Mouse (Mus musculus) midbrain, embryonic 16.5 days (tissue): ENCODE results near the gene Col4a3. TPM values are rescaled to one million over a fixed set of nuclear protein-coding genes. Genes with fewer than 3 reads are reported as not detected.

Source experiments
- ATAC-seq: fragments of 200-750 bp; cut with Nextera tagmentation; 2 replicates; pipeline ENCODE4 v1.8.0; 2017; ENCODE audit warnings: moderate TSS enrichment
- H3K27ac ChIP-seq: fragments of 300-500 bp; sonication (generic); 2 replicates; pipeline ENCODE4 v1.5.1; 2014; ENCODE audit warnings: mild to moderate bottlenecking, low read length, mixed read lengths
- H3K27me3 ChIP-seq: fragments of 300-500 bp; sonication (generic); 2 replicates; pipeline ENCODE4 v1.6.1; 2014; ENCODE audit warnings: low read depth, low read length, mixed read lengths; ENCODE audit not compliant: control insufficient read depth, insufficient read depth
- H3K36me3 ChIP-seq: fragments of 300-500 bp; sonication (generic); 2 replicates; pipeline ENCODE4 v1.6.1; 2014; ENCODE audit warnings: mild to moderate bottlenecking, low read length, moderate library complexity, mixed read lengths; ENCODE audit not compliant: control insufficient read depth, insufficient read depth
- H3K4me1 ChIP-seq: fragments of 300-500 bp; sonication (generic); 2 replicates; pipeline ENCODE4 v1.6.1; 2014; ENCODE audit warnings: mild to moderate bottlenecking, low read length, mixed read lengths; ENCODE audit not compliant: control insufficient read depth, insufficient read depth
- H3K4me2 ChIP-seq: fragments of 300-500 bp; sonication (generic); 2 replicates; pipeline ENCODE4 v1.6.1; 2014; ENCODE audit warnings: mild to moderate bottlenecking, low read length, mixed read lengths
- H3K4me3 ChIP-seq: fragments of 300-500 bp; sonication (generic); 2 replicates; pipeline ENCODE4 v1.5.1; 2014; ENCODE audit warnings: low read depth, mild to moderate bottlenecking, low read length, moderate library complexity, mixed read lengths
- H3K9ac ChIP-seq: fragments of 300-500 bp; sonication (generic); 2 replicates; pipeline ENCODE4 v1.6.1; 2014; ENCODE audit warnings: low read depth, low read length, mixed read lengths
- H3K9me3 ChIP-seq: fragments of 300-500 bp; sonication (generic); replicated peaks from 2 replicates; pipeline ENCODE4 v1.6.1; 2014; ENCODE audit warnings: mild to moderate bottlenecking, low read length, mixed read lengths; ENCODE audit not compliant: control insufficient read depth, poor library complexity, severe bottlenecking
- WGBS: fragments of 180-500 bp; shearing (Covaris S2); extraction: QIAGEN DNeasy Blood & Tissue Kit; methylation state at CpG from one replicate; pipeline ENCODE4 v1.1.7; 2014; 5-methylcytosine and 5-hydroxymethylcytosine counted together
- polyA plus RNA-seq: library from polyadenylated mRNA; unstranded; fragments of >200 nt; fragmentation: Nextera tagmentation; extraction: Ambion mirVana; gene quantifications from 2 replicates; pipeline ENCODE4 v1.2.1, GENCODE M21; 2015

Col4a3 gene
- 0.24 and 0.25 TPM in 2 replicates for polyA plus RNA-seq

- Histone ChIP-seq H3K9ac (peak within 1 kb of the TSS; percentile 54), H3K27ac (no peak within 1 kb of the TSS), H3K27me3 (peaks cover 6% of the 10 kb centered on the region), H3K4me3 (peak within 1 kb of the TSS; percentile 37), H3K36me3 (no peaks in the 10 kb centered on the region), H3K4me1 (peaks cover 6% of the 10 kb centered on the region), H3K4me2 (peak within 1 kb of the TSS; percentile 76), H3K9me3 (no peaks in the 10 kb centered on the region)
- ATAC-seq: peak; percentile 75; the same call in 1 of the 2 replicates
- WGBS: 4% methylated on average over 33 of the region's 34 CpGs
These were observed at the start of gene Col4a3, which contains the start of gene Col4a4 for GRCm38 (mm10) chr1:82586713-82587399. Gene Col4a3, plus strand, starts transcription at chr1:82586921. Gene Col4a4, minus strand, starts transcription at chr1:82586849.

- WGBS: 74% methylated on average over 3 of the region's 3 CpGs
These were observed 48.9 kb upstream of the Col4a3 start for GRCm38 (mm10) chr1:82537848-82538247.

DNA sequence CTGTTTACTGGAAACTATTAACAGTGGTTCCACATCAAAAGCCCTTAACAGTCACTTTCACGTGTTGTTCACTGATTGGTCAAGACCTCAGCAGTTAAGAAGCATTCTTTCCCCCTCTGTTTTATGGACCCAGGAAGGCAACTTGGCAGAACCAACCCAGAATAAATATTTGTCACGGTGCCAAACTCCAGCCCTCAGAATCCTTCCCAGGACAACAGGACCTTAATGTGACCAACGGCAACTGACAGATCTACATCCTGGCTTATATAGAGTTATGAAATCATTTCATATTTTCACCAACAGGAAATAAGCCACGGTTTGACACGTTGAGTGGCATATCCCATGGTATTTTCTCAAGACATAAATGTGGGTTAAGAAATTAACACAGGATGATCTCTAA, 46.7 kb upstream of the Col4a3 start:
- Histone ChIP-seq H3K27ac (no peak overlapping the region), H3K36me3 (no peaks in the 10 kb centered on the region), H3K9ac (no peak overlapping the region), H3K9me3 (no peaks in the 10 kb centered on the region), H3K4me1 (peaks cover 4% of the 10 kb centered on the region; the same call in 1 of the 2 replicates), H3K4me3 (no peak overlapping the region), H3K27me3 (no peaks in the 10 kb centered on the region), H3K4me2 (no peak overlapping the region)
- no peak for ATAC-seq
- WGBS: 85% methylated on average over 5 of the region's 5 CpGs

More at GRCm38 (mm10) chr1:82537848-82538247, 48.9 kb upstream of the Col4a3 start:
- Histone ChIP-seq H3K9ac (no peak overlapping the region), H3K27me3 (no peaks in the 10 kb centered on the region), H3K36me3 (no peaks in the 10 kb centered on the region), H3K27ac (no peak overlapping the region), H3K4me2 (no peak overlapping the region), H3K4me3 (no peak overlapping the region), H3K9me3 (no peaks in the 10 kb centered on the region), H3K4me1 (peaks cover 4% of the 10 kb centered on the region; the same call in 1 of the 2 replicates)
- ATAC-seq: no peak

GRCm38 (mm10) chr1:82543934-82544333, 42.8 kb upstream of the Col4a3 start:
- Histone ChIP-seq H3K36me3 (no peaks in the 10 kb centered on the region), H3K27ac (no peak overlapping the region), H3K4me3 (no peak overlapping the region), H3K4me2 (no peak overlapping the region), H3K27me3 (no peaks in the 10 kb centered on the region), H3K9ac (no peak overlapping the region), H3K9me3 (no peaks in the 10 kb centered on the region), H3K4me1 (no peaks in the 10 kb centered on the region)
- ATAC-seq: no peak
- 96% methylated on average over 2 of the region's 2 CpGs for WGBS

DNA sequence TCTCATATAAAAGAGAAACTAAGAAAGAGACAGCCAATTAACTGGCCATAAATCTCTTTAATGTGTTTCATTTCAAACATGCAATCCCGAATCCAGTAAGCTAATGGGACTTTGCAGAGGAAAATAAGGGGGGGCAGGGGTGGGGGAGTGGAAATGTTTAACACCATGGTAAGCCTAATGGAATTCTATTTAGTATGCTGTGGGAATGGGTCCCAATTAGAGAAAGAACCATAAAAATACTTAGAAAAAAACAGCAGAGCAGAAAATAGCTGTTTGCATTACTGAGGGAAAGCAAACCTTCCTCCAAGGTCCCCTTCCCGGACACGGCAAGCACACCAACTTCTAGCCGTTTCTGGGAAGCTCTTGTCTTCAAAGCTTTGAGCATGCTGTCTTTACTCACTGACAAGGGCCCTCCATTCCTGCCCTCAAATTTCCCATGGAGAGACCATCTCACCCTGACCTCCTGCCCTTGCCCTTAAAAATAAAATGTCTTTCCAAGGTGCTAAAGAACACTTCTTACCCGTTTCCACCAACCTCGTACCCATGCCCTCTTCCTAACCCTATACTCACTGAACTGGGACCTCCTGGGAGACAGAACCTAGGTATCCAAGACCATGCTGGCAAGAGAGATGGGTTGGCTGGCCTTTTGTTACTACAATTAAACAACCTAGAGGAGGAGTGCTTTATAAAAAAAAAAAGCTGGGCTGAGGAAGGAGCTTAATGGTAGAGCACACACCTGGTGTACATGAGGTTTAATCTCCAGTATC, 42.1 kb upstream of the Col4a3 start:
- no peak overlapping the region for H3K4me3 ChIP-seq
- no peak overlapping the region for H3K9ac ChIP-seq
- H3K27ac ChIP-seq: no peak overlapping the region
- 77% methylated on average over 6 of the region's 6 CpGs for WGBS
- no peak overlapping the region for H3K4me2 ChIP-seq
- H3K9me3 ChIP-seq: no peaks in the 10 kb centered on the region
- no peaks in the 10 kb centered on the region for H3K36me3 ChIP-seq
- no peaks in the 10 kb centered on the region for H3K27me3 ChIP-seq
- H3K4me1 ChIP-seq: no peaks in the 10 kb centered on the region
- no peak for ATAC-seq

DNA sequence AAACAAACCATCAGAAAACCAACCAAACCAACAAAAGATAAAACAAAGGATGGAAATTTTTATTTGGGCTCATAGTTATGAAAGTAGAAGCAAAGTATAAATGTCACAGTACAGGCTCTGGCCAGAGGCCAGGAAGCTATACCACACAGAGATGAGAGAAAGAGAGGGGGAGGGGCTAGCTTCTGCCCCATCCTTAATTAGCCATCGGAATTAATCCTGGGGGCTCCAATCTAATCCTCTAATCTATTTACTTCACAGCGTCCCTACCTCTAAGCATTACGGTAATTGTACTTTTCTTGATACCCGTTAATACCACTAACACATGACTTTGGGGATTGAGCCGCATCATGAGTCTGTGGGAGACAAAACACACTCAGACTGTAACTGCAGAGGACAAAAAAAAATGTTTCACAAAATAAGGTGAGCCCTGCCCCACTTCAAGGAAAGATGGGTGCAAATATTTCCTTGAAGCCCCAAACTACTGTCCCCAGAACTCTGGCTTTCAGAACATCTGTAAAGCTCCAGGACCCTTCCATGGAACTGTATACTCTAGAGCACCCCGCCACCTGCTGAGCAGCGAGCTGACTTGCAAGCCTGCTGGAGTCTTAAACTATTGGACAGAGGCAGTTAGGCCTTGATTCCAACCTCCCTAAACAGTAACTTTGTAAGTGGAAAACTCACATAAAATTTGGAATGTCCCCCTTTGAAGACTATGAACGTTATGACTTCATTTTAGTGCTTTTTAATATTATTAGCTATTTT, 41.3 kb upstream of the Col4a3 start:
- no peak for ATAC-seq
- Histone ChIP-seq H3K4me3 (no peak overlapping the region), H3K4me2 (no peak overlapping the region), H3K27me3 (no peaks in the 10 kb centered on the region), H3K9ac (no peak overlapping the region), H3K9me3 (no peaks in the 10 kb centered on the region), H3K4me1 (no peaks in the 10 kb centered on the region), H3K36me3 (no peaks in the 10 kb centered on the region), H3K27ac (no peak overlapping the region)
- 52% methylated on average over 8 of the region's 8 CpGs for WGBS

GRCm38 (mm10) chr1:82554443-82554850, 32.3 kb upstream of the Col4a3 start:
- H3K4me1 ChIP-seq: no peaks in the 10 kb centered on the region
- WGBS: 43% methylated on average over 6 of the region's 6 CpGs
- H3K27ac ChIP-seq: no peak overlapping the region
- no peaks in the 10 kb centered on the region for H3K27me3 ChIP-seq
- H3K9ac ChIP-seq: no peak overlapping the region
- no peak overlapping the region for H3K4me3 ChIP-seq
- H3K36me3 ChIP-seq: no peaks in the 10 kb centered on the region
- H3K9me3 ChIP-seq: no peaks in the 10 kb centered on the region
- ATAC-seq: peak; percentile 82
- H3K4me2 ChIP-seq: no peak overlapping the region

DNA sequence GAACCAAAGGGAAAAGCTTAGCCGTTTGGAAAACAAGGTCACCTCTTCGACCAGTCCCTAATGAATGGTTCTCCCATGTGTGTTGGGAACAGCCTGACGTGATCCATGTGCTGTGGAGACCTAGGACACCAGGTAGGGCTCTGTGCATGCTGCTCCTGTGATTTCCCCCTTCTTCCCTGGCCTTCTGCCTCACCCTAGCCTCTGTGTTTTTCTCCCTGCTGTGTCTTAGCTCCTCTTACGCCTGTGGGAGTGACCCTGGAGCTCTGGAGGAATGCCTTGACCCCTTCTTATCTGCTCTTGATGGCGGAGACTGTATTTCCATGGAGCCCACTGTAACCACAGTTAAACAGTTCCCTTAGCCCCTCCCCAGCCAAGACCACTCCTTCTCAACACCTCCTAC, 31.8 kb upstream of the Col4a3 start:
- Histone ChIP-seq H3K36me3 (no peaks in the 10 kb centered on the region), H3K9ac (no peak overlapping the region), H3K4me2 (no peak overlapping the region), H3K4me1 (no peaks in the 10 kb centered on the region), H3K9me3 (no peaks in the 10 kb centered on the region), H3K4me3 (no peak overlapping the region), H3K27me3 (no peaks in the 10 kb centered on the region), H3K27ac (no peak overlapping the region)
- ATAC-seq: no peak
- WGBS: 87% methylated on average over 5 of the region's 5 CpGs
